Mouse (Mus musculus) liver, adult 2 months (tissue): ENCODE measurements around the gene Muc3. TPM values are rescaled to one million over a fixed set of nuclear protein-coding genes. Genes with fewer than 3 reads are reported as not detected.

ENCODE experiments used
- DNase-seq: peaks from one replicate; pipeline ENCODE4 v3.0.0-alpha.2; 2011; ENCODE audit warnings: low read depth, low spot score; ENCODE audit errors: extremely low read depth
- H3K27ac ChIP-seq: fragments of 200-500 bp; replicated peaks from 2 replicates; pipeline ENCODE4 v1.5.1; 2012; ENCODE audit warnings: low read depth, mild to moderate bottlenecking, control low read depth, inconsistent platforms, low read length; ENCODE audit not compliant: insufficient read depth
- H3K27me3 ChIP-seq: fragments of 200-500 bp; 2 replicates; pipeline ENCODE4 v1.6.1; 2012; ENCODE audit warnings: mild to moderate bottlenecking, moderate library complexity, low read length, inconsistent platforms; ENCODE audit not compliant: control insufficient read depth, insufficient read depth
- H3K36me3 ChIP-seq: fragments of 200-500 bp; 2 replicates; pipeline ENCODE4 v1.6.1; 2012; ENCODE audit warnings: low read length, inconsistent platforms; ENCODE audit not compliant: control insufficient read depth, insufficient read depth
- H3K4me1 ChIP-seq: fragments of 200-500 bp; 2 replicates; pipeline ENCODE4 v1.6.1; 2011; ENCODE audit warnings: low read length; ENCODE audit not compliant: control insufficient read depth, insufficient read depth
- H3K4me3 ChIP-seq: fragments of 200-500 bp; 2 replicates; pipeline ENCODE4 v1.5.1; 2011; ENCODE audit warnings: low read depth, mild to moderate bottlenecking, control low read depth, low read length, moderate library complexity; ENCODE audit not compliant: insufficient read depth
- H3K79me2 ChIP-seq: fragments of 200-500 bp; 2 replicates; pipeline ENCODE4 v1.6.1; 2012; ENCODE audit warnings: inconsistent platforms, mild to moderate bottlenecking, low read length, moderate library complexity; ENCODE audit not compliant: control insufficient read depth, insufficient read depth
- H3K9ac ChIP-seq: fragments of 200-500 bp; 2 replicates; pipeline ENCODE4 v1.6.1; 2012; ENCODE audit warnings: low read depth, mild to moderate bottlenecking, control low read depth, inconsistent platforms, low read length
- CTCF ChIP-seq: fragments of 200-500 bp; IDR thresholded peaks from 2 replicates; pipeline ENCODE4 v1.5.1; 2011; ENCODE audit warnings: low read depth, low read length, control low read depth
- POLR2A ChIP-seq: fragments of 200-500 bp; IDR thresholded peaks from 2 replicates; pipeline ENCODE4 v1.6.1; 2011; ENCODE audit warnings: low read length, control low read depth; ENCODE audit not compliant: insufficient read depth; ENCODE audit errors: extremely low read depth
- WGBS: fragments of 180-500 bp; shearing (Covaris S2); methylation state at CpG from one replicate; pipeline ENCODE4 v1.1.7; 2018; 5-methylcytosine and 5-hydroxymethylcytosine counted together
- polyA plus RNA-seq: library from polyadenylated mRNA; depleted of rRNA; stranded (reverse); fragments of >200 nt; gene quantifications from 2 replicates; pipeline ENCODE4 v1.2.3, GENCODE M21; 2012
- total RNA-seq: library from RNA; depleted of rRNA; stranded (reverse); fragments of >200 nt; gene quantifications from 2 replicates; pipeline ENCODE4 v1.2.3, GENCODE M21; 2014

Gene Muc3
- total and polyA plus RNA-seq, 2 experiments, result 0.28 to 0.37 TPM

DNA sequence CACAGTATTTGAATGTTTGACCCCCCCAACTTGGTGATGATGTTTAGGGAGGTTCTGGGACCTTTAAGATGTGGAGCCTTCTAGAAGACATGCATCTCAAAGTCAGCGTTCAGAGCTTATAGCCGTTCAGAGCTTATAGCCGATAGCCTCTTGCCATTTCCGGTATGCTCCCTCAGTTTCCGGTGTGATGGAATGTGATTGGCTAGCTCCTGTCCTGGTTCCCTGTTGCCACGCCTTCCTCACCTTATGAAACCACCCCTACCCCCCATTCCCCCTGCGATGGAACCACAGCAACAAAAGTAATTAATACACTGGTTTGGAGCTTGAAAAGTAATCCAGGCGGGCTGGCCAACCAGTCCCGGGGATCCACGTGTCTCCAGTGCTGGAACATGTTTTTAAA lies 10.1 kb downstream of the Muc3 start:
- Histone ChIP-seq H3K9ac (no peak overlapping the region), H3K4me3 (no peak overlapping the region), H3K36me3 (no peaks in the 10 kb centered on the region), H3K4me1 (no peaks in the 10 kb centered on the region), H3K79me2 (no peaks in the 10 kb centered on the region), H3K27ac (no peak overlapping the region), H3K27me3 (peaks cover 4% of the 10 kb centered on the region; the same call in 1 of the 2 replicates)
- DNase-seq, result no peak
- TF ChIP-seq CTCF, result no peak
- 79% methylated on average over 10 of the region's 10 CpGs for WGBS

DNA sequence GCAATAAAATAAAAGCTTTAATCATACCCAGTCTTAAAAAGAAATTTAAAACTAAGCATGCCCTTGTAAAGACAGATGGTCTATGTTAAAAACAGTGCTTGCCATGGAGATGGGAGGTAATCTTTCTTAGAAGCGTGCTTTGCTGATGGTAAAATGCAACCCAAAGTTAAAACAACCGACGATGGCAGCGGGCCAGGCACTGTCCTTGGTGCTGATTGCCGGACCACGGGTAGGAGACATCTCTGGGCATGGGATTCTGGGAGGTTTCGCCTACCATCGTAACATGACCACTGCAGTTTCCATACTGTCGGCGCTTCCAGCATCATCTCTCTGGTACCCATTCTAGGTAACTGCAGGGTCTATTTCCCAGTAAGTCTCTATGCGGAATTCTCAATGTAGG lies 14.2 kb downstream of the Muc3 start:
- Histone ChIP-seq H3K36me3 (no peaks in the 10 kb centered on the region), H3K4me3 (no peak overlapping the region), H3K27me3 (no peaks in the 10 kb centered on the region), H3K27ac (no peak overlapping the region), H3K79me2 (no peaks in the 10 kb centered on the region), H3K9ac (no peak overlapping the region), H3K4me1 (no peaks in the 10 kb centered on the region)
- DNase-seq, result no peak
- 30% methylated on average over 11 of the region's 11 CpGs for WGBS
- no peak for TF ChIP-seq POLR2A
- no peak for TF ChIP-seq CTCF

DNA sequence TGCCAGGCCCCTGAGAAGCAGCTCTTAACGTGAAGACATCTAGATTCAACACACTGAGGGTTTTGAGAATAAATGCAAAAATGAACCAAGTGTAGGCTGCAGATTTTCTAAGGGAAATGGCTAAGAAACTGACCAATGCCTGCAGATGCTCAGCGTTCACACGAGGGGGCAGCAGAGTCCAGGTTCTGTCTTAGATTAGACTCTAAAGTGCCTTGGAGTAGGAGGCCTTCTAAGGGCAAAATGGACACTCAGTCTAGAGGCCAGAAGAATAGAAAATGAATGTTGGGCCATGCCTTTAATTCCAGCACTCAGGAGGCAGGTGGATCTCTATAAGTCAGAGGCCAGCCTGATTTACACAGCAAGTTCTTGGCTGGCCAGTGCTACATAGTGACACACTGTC lies 17.6 kb downstream of the Muc3 start:
- Histone ChIP-seq H3K36me3 (no peaks in the 10 kb centered on the region), H3K4me1 (no peaks in the 10 kb centered on the region), H3K27ac (no peak overlapping the region), H3K27me3 (no peaks in the 10 kb centered on the region), H3K79me2 (no peaks in the 10 kb centered on the region), H3K4me3 (no peak overlapping the region), H3K9ac (no peak overlapping the region)
- WGBS, result 0% methylated on average over 3 of the region's 3 CpGs
- peak; percentile 24 for DNase-seq
- no peak for TF ChIP-seq POLR2A
- peak; percentile 81 for TF ChIP-seq CTCF

DNA sequence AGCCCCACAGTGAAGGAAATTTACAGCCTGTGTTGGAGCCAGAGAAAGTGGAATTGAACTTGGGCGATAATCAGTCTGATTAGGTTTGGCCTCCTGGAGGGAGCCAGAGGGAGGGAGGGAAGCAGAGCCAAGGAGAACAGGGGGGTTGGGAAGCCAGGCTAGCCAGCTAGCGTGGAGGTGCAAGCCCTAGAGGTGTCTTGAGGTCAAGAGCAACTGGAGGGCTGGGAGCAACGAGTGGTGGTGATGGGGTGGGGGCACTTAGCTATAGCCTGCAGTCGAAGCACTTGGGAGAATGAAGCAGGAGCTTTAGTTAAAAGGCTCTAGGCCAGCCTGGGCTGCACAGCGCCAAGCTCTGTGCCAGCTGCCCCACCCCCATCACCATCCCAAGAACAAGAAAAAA lies 19.8 kb downstream of the Muc3 start:
- no peaks in the 10 kb centered on the region for H3K27me3 ChIP-seq
- no peak for TF ChIP-seq CTCF
- no peak for TF ChIP-seq POLR2A
- H3K79me2 ChIP-seq, result no peaks in the 10 kb centered on the region
- no peak overlapping the region for H3K9ac ChIP-seq
- no peaks in the 10 kb centered on the region for H3K36me3 ChIP-seq
- 43% methylated on average over 5 of the region's 5 CpGs for WGBS
- no peak overlapping the region for H3K4me3 ChIP-seq
- no peaks in the 10 kb centered on the region for H3K4me1 ChIP-seq
- no peak overlapping the region for H3K27ac ChIP-seq
- no peak for DNase-seq

DNA sequence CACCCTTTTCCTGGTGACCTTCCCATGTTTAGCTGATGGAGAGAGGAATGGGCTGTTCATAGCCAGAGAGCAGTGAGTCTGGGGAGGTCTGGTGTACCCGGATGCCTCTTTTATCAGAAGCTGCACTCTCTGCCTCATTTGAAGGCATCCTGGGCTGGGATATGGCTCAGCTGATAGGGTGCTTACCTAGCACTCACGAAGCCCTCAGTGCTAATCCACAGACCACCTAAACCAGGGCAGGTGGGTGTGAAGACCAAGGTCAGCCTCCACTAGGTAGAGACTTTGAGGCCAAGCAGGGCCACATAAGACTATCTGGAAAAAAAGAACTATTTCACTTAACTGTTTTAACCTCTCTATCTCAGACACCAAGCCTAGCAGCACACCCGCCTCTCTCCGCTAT lies 25.6 kb downstream of the Muc3 start:
- Histone ChIP-seq H3K27me3 (no peaks in the 10 kb centered on the region), H3K36me3 (no peaks in the 10 kb centered on the region), H3K9ac (no peak overlapping the region), H3K4me3 (no peak overlapping the region), H3K79me2 (no peaks in the 10 kb centered on the region), H3K4me1 (no peaks in the 10 kb centered on the region), H3K27ac (no peak overlapping the region)
- TF ChIP-seq CTCF (no peak), POLR2A (no peak)
- DNase-seq, result no peak
- WGBS, result 77% methylated on average over 4 of the region's 4 CpGs

DNA sequence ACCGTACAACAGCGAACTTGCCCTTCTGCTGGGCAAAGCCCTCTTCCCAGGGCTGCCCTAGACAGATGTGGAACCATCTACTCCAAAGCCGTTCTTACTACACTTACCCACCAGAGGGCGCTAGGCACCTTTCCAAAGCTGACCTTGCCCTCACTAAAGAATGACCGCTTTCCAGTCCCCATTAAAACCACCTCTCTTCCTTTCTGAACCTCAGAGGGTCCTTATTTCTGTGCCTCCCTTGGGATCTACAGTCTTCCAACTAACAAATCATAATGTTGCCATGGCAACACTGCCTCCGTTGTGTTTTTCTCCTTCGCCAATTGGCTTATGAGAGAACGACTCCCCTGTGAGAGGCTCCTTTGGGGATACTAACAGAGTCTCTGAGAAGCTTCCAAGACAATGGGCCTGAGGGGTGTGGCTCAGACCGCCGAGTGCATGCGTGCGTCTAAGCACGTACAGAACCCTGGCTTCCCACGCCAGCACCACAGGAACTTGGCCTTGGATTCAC lies 26.4 kb downstream of the Muc3 start:
- DNase-seq, result peak; percentile 32
- Histone ChIP-seq H3K9ac (no peak overlapping the region), H3K27ac (no peak overlapping the region), H3K4me3 (no peak overlapping the region), H3K36me3 (no peaks in the 10 kb centered on the region), H3K4me1 (no peaks in the 10 kb centered on the region), H3K79me2 (no peaks in the 10 kb centered on the region), H3K27me3 (no peaks in the 10 kb centered on the region)
- WGBS, result 25% methylated on average over 14 of the region's 14 CpGs
- TF ChIP-seq POLR2A (no peak), CTCF (peak; percentile 75)
